Mouse (Mus musculus) myocyte (in vitro differentiated cells): ENCODE measurements at regions not wholly inside any gene's neighbourhood (a gene's known extent, or its start where the extent isn't known, plus 50 kb on each side); places are given as distances from the start of the nearest gene placed in this dataset.

ENCODE experiments used
- E2F4 ChIP-seq: IDR thresholded peaks from one replicate; pipeline ENCODE4 v1.6.1; 2011; ENCODE audit warnings: mild to moderate bottlenecking, control low read depth, moderate library complexity; ENCODE audit not compliant: insufficient read depth
- MAX ChIP-seq: IDR thresholded peaks from one replicate; pipeline ENCODE4 v1.6.1; 2011; ENCODE audit warnings: low read depth, mild to moderate bottlenecking, control low read depth
- POLR2A ChIP-seq: IDR thresholded peaks from one replicate; pipeline ENCODE4 v1.6.1; 2011; ENCODE audit warnings: low read depth, mild to moderate bottlenecking, control low read depth, moderate library complexity; ENCODE audit not compliant: insufficient read length
- POLR2AphosphoS2 ChIP-seq: IDR thresholded peaks from one replicate; pipeline ENCODE4 v1.6.1; 2011; ENCODE audit warnings: low read depth, control low read depth; ENCODE audit not compliant: insufficient read length
- TCF12 ChIP-seq: IDR thresholded peaks from one replicate; pipeline ENCODE4 v1.6.1; 2011; ENCODE audit warnings: mild to moderate bottlenecking, control low read depth; ENCODE audit not compliant: poor library complexity, insufficient read depth, severe bottlenecking
- USF1 ChIP-seq: IDR thresholded peaks from one replicate; pipeline ENCODE4 v1.6.1; 2011; ENCODE audit warnings: low read depth, mild to moderate bottlenecking, control low read depth, moderate library complexity

GRCm38 (mm10) chr12:14292083-14292482 is 140.2 kb upstream of the Fam84a start:
- TF ChIP-seq POLR2A (no peak), POLR2AphosphoS2 (no peak), E2F4 (no peak), TCF12 (no peak), USF1 (no peak), MAX (no peak)
